Mouse (Mus musculus) bone marrow, adult 2 months (tissue): ENCODE measurements at regions not wholly inside any gene's neighbourhood (a gene's known extent, or its start where the extent isn't known, plus 50 kb on each side); places are given as distances from the start of the nearest gene placed in this dataset.

Experiments used
- CTCF ChIP-seq: fragments of 200-500 bp; IDR thresholded peaks from 2 replicates; pipeline ENCODE4 v1.5.1; 2011; ENCODE audit warnings: low read length, control low read depth; ENCODE audit not compliant: control insufficient read depth, insufficient read depth
- POLR2A ChIP-seq: fragments of 200-500 bp; IDR thresholded peaks from 2 replicates; pipeline ENCODE4 v1.6.1; 2011; ENCODE audit warnings: low read depth, mild to moderate bottlenecking, control low read depth, low read length, borderline replicate concordance; ENCODE audit not compliant: control insufficient read depth

- no peak for TF ChIP-seq CTCF
- no peak for TF ChIP-seq POLR2A
Observed at GRCm38 (mm10) chr12:35826990-35827389, 98.4 kb upstream of the Agr3 start.
